Mouse (Mus musculus) midbrain, embryonic 12.5 days (tissue): ENCODE results near the gene Mnx1. TPM values are rescaled to one million over a fixed set of nuclear protein-coding genes. Genes with fewer than 3 reads are reported as not detected.
"Not testable (repeated sequence)": the region's sequence is repeated elsewhere in the genome, so short reads cannot be mapped to it uniquely, and the experiment has no call there.

ENCODE experiments used
- ATAC-seq: fragments of 200-750 bp; cut with Nextera tagmentation; 2 replicates; pipeline ENCODE4 v1.8.0; 2017; ENCODE audit warnings: low read depth, moderate TSS enrichment, moderate library complexity; ENCODE audit not compliant: low FRiP score
- H3K27ac ChIP-seq: fragments of 300-500 bp; sonication (generic); replicated peaks from 2 replicates; pipeline ENCODE4 v1.5.1; 2016; ENCODE audit warnings: mild to moderate bottlenecking
- H3K27me3 ChIP-seq: fragments of 300-500 bp; sonication (generic); 2 replicates; pipeline ENCODE4 v1.6.1; 2016; ENCODE audit warnings: mild to moderate bottlenecking
- H3K36me3 ChIP-seq: fragments of 300-500 bp; sonication (generic); 2 replicates; pipeline ENCODE4 v1.6.1; 2016
- H3K4me1 ChIP-seq: fragments of 300-500 bp; sonication (generic); 2 replicates; pipeline ENCODE4 v1.6.1; 2016
- H3K4me2 ChIP-seq: fragments of 300-500 bp; sonication (generic); replicated peaks from 2 replicates; pipeline ENCODE4 v1.6.1; 2016; ENCODE audit warnings: mild to moderate bottlenecking, moderate library complexity
- H3K4me3 ChIP-seq: fragments of 300-500 bp; sonication (generic); 2 replicates; pipeline ENCODE4 v1.5.1; 2016; ENCODE audit warnings: mild to moderate bottlenecking
- H3K9ac ChIP-seq: fragments of 300-500 bp; sonication (generic); replicated peaks from 2 replicates; pipeline ENCODE4 v1.6.1; 2016; ENCODE audit warnings: mild to moderate bottlenecking, moderate library complexity
- H3K9me3 ChIP-seq: fragments of 300-500 bp; sonication (generic); 2 replicates; pipeline ENCODE4 v1.6.1; 2016; ENCODE audit warnings: mild to moderate bottlenecking
- WGBS: fragments of 180-500 bp; shearing (Covaris S2); methylation state at CpG from one replicate; pipeline ENCODE4 v1.1.7; 2016; 5-methylcytosine and 5-hydroxymethylcytosine counted together
- polyA plus RNA-seq: library from polyadenylated mRNA; unstranded; fragments of >200 nt; fragmentation: Nextera tagmentation; extraction: Ambion mirVana; gene quantifications from 2 replicates; pipeline ENCODE4 v1.2.1, GENCODE M21; 2016

Mnx1 gene
- polyA plus RNA-seq, 1 experiment from 2014 or later = not detected

GRCm38 (mm10) chr5:29462943-29463686 lies 15.2 kb downstream of the Mnx1 start:
- no peak overlapping the region for H3K9ac ChIP-seq
- no peak overlapping the region for H3K27ac ChIP-seq
- H3K36me3 ChIP-seq = 0 out of 2 replicates have a peak, but pooled peaks cover 3% of the 10 kb centered on the region
- 81% methylated on average over 9 of the region's 9 CpGs for WGBS
- no peak for ATAC-seq
- no peak overlapping the region for H3K4me2 ChIP-seq
- peaks cover 6% of the 10 kb centered on the region; the same call in 1 of the 2 replicates for H3K4me1 ChIP-seq
- H3K9me3 ChIP-seq = no peaks in the 10 kb centered on the region
- no peak overlapping the region for H3K4me3 ChIP-seq
- peaks cover 29% of the 10 kb centered on the region for H3K27me3 ChIP-seq

GRCm38 (mm10) chr5:29456895-29457656 lies 21.2 kb downstream of the Mnx1 start:
- Histone ChIP-seq H3K36me3 (peaks cover 36% of the 10 kb centered on the region), H3K4me2 (no peak overlapping the region), H3K27ac (no peak overlapping the region), H3K9ac (no peak overlapping the region), H3K9me3 (no peaks in the 10 kb centered on the region), H3K4me3 (no peak overlapping the region), H3K4me1 (no peaks in the 10 kb centered on the region), H3K27me3 (no peaks in the 10 kb centered on the region)
- WGBS = 83% methylated on average over 5 of the region's 5 CpGs
- ATAC-seq = no peak

- Histone ChIP-seq H3K4me1 (no peaks in the 10 kb centered on the region), H3K36me3 (peaks cover 72% of the 10 kb centered on the region), H3K9me3 (no peaks in the 10 kb centered on the region), H3K27me3 (no peaks in the 10 kb centered on the region), H3K9ac (no peak overlapping the region), H3K27ac (no peak overlapping the region), H3K4me3 (no peak overlapping the region), H3K4me2 (no peak overlapping the region)
- 76% methylated on average over 4 of the region's 4 CpGs for WGBS
- no peak for ATAC-seq
Observed at GRCm38 (mm10) chr5:29452352-29452751, 25.9 kb downstream of the Mnx1 start.

- H3K27ac ChIP-seq = no peak overlapping the region
- no peak overlapping the region for H3K4me2 ChIP-seq
- no peak overlapping the region for H3K9ac ChIP-seq
- ATAC-seq = no peak
- H3K4me1 ChIP-seq = no peaks in the 10 kb centered on the region
- H3K36me3 ChIP-seq = peaks cover 91% of the 10 kb centered on the region
- no peaks in the 10 kb centered on the region for H3K27me3 ChIP-seq
- no peaks in the 10 kb centered on the region for H3K9me3 ChIP-seq
- no peak overlapping the region for H3K4me3 ChIP-seq
- 94% methylated on average over 2 of the region's 2 CpGs for WGBS
Observed at GRCm38 (mm10) chr5:29445275-29445674, 33.0 kb downstream of the Mnx1 start.

- peaks cover 55% of the 10 kb centered on the region for H3K36me3 ChIP-seq
Observed at GRCm38 (mm10) chr5:29436728-29437127, 41.5 kb downstream of the Mnx1 start.

GRCm38 (mm10) chr5:29435491-29435890 lies 42.8 kb downstream of the Mnx1 start:
- peaks cover 21% of the 10 kb centered on the region for H3K4me1 ChIP-seq
- peaks cover 42% of the 10 kb centered on the region for H3K36me3 ChIP-seq
- no peak overlapping the region for H3K27ac ChIP-seq
- 54% methylated on average over 8 of the region's 8 CpGs for WGBS
- H3K9me3 ChIP-seq = no peaks in the 10 kb centered on the region
- peak overlapping the region; percentile 91 for H3K9ac ChIP-seq
- peaks cover 4% of the 10 kb centered on the region; the same call in 1 of the 2 replicates for H3K27me3 ChIP-seq
- ATAC-seq = no peak
- H3K4me2 ChIP-seq = peak overlapping the region; percentile 97
- H3K4me3 ChIP-seq = peak overlapping the region; percentile 67

More at GRCm38 (mm10) chr5:29436728-29437127, 41.5 kb downstream of the Mnx1 start:
- WGBS = 92% methylated on average over 6 of the region's 6 CpGs
- not testable (repeated sequence) for H3K27ac ChIP-seq, H3K9me3 ChIP-seq, H3K4me2 ChIP-seq, H3K4me3 ChIP-seq, ATAC-seq, H3K9ac ChIP-seq, H3K27me3 ChIP-seq
- H3K4me1 ChIP-seq = peaks cover 21% of the 10 kb centered on the region

GRCm38 (mm10) chr5:29434872-29435358 lies 43.4 kb downstream of the Mnx1 start:
- Histone ChIP-seq H3K27ac (0 out of 2 replicates have a peak overlapping the region, but pooled peaks have one; percentile 31), H3K9me3 (no peaks in the 10 kb centered on the region), H3K4me3 (peak overlapping the region; percentile 67), H3K9ac (peak overlapping the region; percentile 91), H3K27me3 (peaks cover 4% of the 10 kb centered on the region; the same call in 1 of the 2 replicates), H3K4me2 (peak overlapping the region; percentile 97), H3K36me3 (peaks cover 36% of the 10 kb centered on the region), H3K4me1 (peaks cover 21% of the 10 kb centered on the region)
- ATAC-seq = peak; percentile 85
- WGBS = under 1% methylated on average over 48 of the region's 48 CpGs

- Histone ChIP-seq H3K27ac (0 out of 2 replicates have a peak within 1 kb of the TSS, but pooled peaks have one; percentile 31), H3K9ac (peak within 1 kb of the TSS; percentile 91), H3K4me3 (peak within 1 kb of the TSS; percentile 67), H3K9me3 (no peaks in the 10 kb centered on the region), H3K27me3 (peaks cover 4% of the 10 kb centered on the region; the same call in 1 of the 2 replicates), H3K4me2 (peak within 1 kb of the TSS; percentile 97), H3K36me3 (peaks cover 31% of the 10 kb centered on the region), H3K4me1 (peaks cover 21% of the 10 kb centered on the region)
- ATAC-seq = peak; percentile 98
- WGBS = 5% methylated on average over 29 of the region's 29 CpGs
Observed at GRCm38 (mm10) chr5:29434228-29434871, 43.9 kb downstream of the Mnx1 start, which contains the start of gene Nom1. TSS of gene Nom1 (plus strand) at chr5:29434664.

GRCm38 (mm10) chr5:29423330-29423729 lies 54.9 kb downstream of the Mnx1 start:
- not testable (repeated sequence) for H3K27me3 ChIP-seq, H3K9me3 ChIP-seq, H3K4me1 ChIP-seq, H3K4me3 ChIP-seq, H3K4me2 ChIP-seq, ATAC-seq, H3K36me3 ChIP-seq, H3K9ac ChIP-seq, H3K27ac ChIP-seq
- 78% methylated on average over 3 of the region's 3 CpGs for WGBS
